Mouse (Mus musculus) urinary bladder, postnatal 4 days (tissue): ENCODE results near the gene Smarca2.

Source experiments
- DNase-seq, 2 experiments: peaks; one replicate each; pipeline ENCODE4 v3.0.0; 2021 to 2022; ENCODE audit warnings: low spot score in 2 of 2

The Smarca2 gene

DNA sequence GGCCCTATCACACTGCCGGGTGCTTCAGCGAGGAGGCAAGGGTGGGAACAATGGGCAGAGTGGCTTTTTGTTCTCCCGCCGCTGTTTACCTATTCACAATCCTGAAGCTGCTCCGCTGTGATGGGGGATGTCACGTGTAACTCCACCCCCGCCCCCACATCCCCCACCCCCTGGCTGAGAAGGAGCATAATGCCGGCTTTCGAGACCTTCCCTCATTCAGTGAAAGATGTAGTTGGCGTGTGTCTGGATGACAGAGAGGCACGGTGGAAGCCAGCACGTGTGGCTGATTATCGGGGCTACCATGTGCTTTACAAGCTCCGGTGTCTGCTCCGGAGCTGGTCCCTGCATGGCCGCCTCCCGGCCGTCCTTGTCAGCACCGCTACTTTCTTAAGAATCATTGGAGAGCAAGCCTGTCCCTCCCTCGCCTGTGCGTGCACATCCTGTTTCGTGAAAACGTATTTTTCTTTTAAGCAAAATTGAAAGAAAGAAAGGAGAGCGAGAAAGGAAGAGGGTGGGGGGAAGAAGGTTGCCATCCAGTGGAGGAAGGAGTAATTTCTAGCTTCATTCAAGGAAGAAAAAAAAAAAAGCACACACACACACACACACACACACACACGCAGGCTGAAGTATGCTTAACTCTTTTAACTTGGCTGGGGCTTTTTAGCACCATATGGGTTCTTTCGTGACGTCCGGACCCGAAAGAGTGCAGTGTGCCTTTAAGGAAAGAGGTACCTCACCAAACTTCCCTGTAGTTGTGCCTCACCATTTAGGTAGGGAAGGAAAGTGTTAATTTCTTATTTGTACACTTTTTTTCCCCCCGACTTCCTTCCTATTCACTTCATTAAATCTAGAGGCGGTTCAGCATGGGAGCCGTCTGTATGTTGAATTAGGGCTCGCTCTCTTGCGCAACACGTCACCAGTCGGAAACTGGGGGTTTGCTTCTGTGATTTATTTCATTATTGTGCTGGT, 143.0 kb downstream of the Smarca2 start:
- peak in 1 of 2 experiments; percentile 65 for DNase-seq

DNA sequence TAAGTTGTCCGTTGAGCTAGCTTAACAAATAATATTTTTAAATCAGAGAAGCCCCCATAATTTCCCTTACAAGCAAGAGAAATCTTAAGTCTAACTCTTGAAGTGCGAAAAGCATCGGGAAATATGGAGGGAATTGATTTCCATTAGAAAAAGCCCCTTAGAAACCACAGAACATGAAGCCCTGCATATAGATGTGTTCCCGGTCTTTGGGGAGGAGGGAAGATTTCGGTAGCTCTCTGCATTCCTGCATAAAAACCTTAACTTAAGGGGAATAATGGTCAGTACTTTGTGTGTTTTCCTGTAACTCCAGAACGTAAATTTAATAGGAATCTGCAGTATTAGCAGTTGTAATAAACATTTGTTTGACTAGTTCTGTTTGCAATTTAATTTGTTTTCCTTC, 143.8 kb downstream of the Smarca2 start:
- DNase-seq, result no peak

DNA sequence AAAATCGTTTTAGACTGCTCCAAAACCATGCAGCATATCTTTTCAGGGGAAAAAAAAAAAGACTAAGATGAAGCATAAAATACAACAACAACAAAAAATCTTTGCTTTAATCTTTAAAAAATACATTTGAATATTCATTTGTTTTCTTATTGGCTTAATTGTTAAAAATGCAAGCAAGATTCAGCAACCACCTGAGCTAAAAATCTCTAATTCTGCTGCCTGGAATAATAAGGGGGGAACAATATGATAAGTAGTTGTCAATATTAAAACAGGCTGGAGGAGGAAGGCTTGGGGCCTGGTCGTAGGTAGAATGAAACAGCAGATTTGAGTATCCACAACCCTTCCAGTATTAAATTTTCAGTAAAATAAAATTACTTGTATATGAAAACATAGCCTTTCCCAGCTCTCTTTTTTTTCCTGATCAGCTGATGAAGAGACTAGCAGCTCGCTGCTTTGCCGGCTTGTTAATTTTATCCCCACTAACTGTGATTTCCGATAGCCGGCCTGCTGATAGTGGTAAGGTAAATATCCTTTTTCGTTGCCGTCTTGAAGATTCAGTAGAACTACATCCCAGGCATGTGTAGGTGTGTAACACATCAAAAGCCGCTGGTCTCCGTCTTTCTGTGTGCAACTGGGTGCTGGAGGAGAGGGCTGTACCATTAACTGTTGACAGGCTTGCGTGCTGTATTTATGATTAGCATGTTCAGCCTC, 144.7 kb downstream of the Smarca2 start:
- DNase-seq, result no peak

DNA sequence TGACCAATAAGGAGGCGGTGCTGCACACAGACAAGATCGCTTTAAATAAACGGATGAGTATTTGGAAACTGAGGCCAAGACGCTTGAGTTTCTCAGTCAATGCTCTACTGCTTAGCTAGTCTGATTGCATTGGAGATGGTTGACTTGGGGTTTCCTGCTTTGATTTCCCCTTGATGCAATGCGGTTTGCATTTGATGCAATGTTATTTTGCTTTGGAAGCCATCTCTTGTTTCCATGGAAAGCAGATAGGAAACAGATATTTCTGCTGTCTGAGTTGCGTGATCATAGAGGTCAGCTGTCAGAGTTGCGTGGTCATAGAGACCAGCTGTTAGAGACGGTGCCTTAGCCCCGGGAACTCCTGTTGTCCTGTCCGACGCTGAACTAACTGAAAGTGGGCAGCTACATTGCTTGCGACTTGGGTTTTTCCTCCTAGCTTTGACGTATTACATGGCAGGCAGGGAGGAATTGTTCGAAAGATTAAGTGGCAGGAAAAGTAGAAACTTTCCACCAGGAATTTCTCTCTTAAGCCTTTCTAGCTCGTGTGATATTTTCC, 147.8 kb downstream of the Smarca2 start:
- no peak for DNase-seq

DNA sequence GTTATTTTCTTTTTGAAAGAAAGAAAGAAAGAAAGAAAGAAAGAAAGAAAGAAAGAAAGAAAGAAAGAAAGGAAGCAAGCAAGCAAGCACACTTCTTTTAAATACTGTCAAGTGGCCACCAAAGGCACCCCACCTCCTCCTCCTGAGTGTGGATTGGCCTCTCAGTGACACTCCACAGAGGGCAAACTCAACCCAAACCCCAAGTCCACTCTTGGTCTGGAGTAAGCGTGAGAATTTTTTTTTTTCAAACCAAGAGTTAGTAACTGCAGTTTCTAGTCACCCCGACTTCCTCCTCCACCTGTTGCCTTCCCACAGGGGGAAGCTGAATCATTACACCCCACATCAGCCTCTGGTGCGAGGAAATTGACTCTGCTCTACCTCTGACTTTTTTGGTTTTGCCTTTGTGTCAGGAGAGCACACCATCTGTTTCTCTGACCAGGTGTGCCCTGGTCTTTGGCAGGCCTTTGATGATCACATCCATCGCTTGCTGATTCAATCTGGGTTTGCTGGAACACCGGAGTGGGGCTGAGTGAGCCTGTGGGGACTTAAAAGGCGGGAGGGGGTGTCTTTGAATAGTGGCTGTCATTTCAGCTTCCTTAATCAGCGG, 148.5 kb downstream of the Smarca2 start:
- no peak for DNase-seq

DNA sequence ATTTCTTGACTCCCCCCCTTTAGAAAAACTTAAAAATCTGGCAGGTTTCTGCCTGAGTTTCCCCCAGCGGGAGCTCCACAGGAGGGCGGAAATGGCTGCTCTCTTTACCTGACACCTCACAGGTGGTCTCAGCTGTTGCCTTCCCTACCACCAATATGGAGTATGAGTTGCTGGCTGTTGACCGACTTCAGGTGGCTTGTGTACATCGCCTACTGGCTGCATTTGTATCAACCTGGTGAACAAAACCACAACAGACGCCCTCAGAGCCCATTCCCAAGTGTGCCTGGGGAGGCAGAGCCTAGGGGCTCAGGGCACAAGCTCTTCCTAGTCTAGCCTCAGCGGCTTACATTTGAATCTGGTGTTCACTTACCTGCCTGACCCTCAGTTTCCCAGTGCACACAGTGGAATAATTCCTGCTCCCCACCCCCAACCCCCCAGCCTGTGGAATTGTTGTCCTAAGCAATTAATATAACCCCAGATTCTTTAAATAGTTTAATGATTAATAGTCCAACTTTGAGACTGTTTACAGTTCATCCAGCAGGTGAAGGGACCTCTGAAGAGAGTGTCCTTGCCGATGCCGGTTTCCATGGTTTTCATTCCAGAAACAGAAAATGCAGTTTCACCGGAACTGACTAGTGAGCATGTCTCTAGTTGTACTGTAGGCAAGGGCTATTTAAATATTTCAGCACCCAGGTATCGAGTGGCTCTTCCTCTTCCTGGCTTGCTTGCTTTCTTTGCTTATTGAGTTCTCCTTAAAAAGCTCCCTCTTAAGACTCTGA, 149.4 kb downstream of the Smarca2 start:
- no peak for DNase-seq

DNA sequence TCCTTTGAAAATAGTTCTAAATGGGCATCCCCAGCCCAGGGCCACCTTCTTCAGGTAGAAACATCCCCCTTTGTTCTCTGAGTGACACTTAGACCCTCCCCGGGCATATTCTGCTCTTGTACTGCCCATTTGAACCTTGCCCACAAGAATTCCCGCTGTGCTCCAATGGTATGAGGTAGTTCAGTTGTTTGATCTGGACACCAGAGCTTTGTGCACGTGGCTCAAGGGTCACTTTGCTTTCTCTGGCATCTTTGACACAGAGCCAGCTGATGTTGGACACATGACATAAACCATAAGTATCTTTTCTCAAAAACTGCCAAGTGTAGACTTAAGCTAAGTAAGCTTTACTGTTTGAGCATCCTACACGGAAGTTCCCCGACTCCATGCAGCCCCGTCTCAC, 151.1 kb downstream of the Smarca2 start:
- DNase-seq, result no peak

DNA sequence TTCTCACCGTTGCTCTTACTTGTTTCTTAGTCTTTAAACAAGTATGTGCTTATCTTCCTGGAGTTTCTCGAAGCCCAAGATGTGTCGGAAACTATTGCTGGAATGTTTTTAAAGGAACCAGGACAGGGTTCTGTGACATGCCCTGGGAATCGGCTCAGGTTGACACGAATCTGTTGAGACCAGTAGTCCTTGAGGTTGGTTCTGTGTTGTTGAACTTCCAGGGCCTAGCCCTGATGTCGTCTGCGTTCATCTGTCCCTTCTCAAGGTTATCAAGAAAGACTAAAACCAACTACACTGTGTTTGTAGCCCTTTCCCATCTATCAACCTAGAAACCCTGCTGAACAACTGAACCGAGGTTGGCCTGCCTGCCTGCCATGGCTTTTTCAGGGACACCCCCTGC, 151.5 kb downstream of the Smarca2 start:
- no peak for DNase-seq

DNA sequence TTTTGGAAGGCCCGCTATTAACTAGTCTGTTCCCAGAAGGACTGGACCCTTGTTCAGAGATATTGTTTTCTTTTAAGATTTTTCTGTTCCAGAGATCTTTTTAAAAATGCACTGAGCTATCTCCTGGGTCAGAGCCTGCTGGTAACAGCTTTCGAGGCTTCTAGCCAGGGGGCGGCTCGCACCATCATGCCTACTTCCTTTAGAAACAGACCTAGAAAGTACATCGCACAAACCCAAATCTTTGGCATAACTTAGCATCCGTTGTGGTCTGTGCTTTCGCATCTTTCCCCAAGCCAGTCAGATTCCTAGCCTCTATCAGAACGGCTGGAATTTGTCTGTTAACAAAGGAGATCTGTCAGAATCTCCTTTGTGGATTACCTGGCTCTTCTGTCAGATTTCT, 153.3 kb downstream of the Smarca2 start:
- no peak for DNase-seq

DNA sequence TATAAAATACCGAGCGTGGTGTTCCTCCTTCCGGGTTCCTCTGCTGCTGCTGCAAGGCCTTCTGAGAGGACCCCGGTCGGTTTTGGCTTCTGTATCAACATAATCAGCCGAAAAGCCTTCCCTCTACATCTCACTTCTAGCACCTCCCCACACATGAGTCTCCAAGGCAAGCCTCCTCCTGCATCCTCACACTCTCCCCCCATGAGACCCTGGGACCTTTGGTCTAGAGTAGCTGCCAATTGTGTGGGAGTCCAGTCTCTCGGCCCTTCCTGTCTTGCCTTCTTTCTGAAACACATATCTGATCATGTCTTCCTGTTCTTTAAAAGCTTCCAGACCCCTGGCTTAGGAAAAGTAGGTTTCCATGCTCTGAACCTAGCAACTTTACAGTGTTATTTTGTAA, 153.8 kb downstream of the Smarca2 start:
- no peak for DNase-seq

DNA sequence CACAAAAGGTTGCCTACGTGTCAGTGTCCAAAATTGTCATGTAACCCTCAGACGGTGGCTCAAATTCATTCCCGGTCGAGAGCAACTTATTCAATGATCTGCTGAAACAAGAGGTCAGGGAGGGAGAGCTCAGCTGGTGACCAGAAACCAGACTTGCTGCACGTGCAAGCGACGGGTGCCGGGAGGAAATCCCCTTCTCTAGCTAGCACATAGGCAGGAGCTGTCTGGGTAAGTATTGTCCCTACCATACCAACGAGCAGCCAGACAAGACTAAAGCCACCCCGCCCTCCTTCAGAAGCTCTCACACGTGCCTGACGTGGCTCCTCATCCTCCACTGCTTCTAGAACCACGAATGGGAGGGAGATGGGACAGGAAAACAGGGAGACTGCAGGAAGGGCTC, 154.4 kb downstream of the Smarca2 start:
- DNase-seq, result no peak

DNA sequence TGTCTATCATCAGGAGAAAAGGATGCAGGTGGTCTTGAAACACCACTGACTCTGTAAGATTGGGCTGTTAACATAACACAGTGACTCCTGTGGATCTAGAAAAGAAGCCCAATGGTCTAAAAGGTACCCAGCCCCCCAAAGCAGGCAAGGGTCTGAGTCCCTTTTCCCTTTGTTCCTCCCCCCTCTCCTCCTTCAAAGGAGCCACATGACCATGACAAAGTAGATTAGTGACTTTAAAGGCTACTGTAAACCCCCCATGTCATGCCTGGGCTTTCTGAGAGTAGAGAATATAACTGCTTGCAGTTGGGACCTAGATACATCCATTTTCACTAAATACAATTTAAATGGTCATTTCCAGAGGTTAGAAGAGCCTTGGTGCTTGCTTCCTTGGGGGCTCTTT, 156.4 kb downstream of the Smarca2 start:
- DNase-seq, result no peak

DNA sequence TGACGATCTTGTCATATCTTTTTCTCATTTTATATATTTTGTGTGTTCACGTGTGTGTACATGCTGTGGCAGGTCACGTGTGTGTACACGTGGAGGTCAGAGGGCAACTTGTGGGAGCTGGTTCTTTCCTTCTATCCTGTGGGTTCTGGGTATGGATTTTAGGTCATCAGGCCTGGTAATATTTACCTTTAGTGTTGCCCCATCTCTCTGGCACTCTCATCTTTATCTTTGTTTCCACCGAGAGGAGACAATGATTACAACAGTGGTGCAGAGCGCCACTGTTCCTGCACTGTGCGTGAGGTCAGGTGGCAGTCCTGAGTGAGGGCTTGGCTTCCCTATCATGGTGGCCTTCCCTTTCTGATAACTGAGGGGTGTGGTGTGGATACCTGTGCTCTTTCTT, 160.6 kb downstream of the Smarca2 start:
- DNase-seq, result no peak

DNA sequence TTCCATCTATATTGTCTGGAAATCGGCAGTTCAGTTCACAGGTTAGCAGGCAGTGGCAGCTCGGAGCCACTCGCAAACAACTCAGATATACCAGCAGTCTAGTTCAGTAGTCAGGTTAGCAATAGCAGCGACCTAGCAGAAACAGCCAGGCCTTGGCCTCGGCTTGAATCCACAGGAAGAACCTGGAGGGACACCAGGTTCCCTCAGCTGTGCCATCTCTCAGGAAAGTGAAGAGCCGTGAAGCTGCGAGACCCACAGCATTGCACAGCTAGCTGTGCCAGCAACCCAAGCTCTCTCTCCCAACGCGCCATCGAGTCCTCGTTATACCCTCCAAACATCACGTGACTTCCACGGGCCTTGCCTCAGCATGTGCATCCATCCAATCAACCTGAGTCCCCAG, 162.6 kb downstream of the Smarca2 start:
- DNase-seq, result no peak

DNA sequence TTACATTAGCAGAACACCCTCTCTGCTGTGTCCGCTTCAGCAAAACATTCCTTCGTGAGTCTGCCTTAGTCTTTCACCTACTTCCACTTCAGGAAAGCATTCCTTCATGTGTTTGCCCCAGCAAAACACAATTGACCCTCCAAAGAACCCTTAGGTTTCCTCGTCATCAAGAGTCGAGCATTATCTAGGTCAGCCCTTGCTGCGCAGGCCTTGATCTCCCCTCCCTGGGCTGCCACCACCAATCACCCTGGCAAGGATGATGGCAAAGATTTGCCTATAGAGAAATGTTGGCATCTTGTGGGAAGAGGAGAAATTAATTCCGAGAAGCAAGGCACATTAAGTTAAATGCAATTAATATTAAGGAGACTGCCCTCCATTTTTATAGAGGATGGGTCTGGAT, 163.1 kb downstream of the Smarca2 start:
- no peak for DNase-seq

DNA sequence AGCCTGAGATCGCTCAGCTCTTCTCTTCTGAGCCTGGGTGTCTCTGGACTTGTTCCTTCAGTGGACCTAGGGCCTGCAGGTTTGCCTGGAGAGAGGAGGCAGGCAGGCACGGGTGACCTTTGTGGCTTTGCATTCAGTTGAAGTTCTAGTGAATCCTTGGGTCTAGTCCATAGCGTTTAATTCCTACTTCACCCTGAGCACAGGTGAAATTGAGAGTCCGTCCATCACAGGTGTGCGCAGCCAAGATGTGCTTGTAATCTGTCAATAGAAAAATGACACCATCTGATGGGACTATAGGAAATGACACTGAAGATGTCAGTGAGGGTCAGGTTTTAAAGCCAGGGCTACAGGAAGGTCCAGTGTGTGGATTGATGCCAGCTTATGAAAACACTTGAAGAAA, 164.0 kb downstream of the Smarca2 start:
- no peak for DNase-seq

DNA sequence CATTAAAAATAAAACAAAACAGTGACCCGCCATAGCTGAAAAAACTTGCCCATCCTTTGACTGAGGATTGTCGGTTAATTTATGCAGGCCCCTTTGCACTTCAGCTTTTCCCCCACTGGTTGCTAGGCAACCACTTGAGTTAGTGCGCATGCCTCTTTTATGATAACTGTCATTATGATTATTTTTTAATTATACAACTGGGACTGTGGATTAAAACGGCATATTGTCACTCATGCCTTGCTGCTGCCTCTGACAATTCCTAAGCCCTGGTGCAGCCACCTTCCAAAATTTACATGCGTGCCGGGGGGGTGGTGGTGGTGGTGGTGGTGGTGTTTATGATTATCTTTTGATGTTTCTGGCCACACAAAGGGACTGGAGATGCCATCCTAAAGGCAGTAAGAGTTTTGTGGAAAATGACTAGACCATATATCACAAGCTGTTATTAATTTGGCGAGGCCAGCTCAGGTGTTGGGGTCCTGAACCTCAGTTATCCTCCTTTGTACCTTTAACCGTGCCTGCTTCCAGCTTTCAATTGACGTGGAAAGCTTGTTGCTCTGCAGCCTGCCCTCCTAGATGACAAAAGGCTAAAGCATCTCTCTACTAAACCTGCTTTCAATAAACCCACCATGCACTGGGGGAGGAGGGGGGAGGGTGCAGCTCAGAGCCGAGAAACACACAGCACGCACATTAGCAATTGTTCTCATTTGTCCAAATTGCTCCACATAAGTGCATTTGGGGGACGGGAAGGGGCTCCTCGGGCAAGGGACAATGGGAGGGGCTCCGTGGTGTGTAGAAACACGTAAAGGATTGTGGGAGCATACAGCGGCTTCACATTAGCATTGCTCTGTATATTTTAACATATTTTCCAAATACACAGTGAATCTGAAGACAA, 165.0 kb downstream of the Smarca2 start:
- no peak for DNase-seq

DNA sequence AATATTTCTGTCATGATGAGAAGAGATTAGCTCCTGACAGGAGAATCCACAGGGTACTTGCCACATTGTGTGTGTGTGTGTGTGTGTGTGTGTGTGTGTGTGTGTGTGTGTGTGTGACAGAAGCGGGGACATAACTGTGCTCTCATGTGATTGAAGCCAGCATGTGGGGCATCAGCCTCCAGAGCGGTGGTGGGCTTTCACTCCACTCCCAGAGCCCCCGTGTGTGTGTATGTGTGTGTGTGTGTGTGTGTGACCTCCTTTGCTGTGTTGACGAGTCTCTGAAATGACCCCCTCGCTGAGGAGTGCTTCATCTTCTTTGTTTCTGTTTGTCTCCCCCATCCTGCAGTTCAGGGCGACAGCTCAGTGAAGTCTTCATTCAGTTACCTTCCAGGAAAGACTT, 165.7 kb downstream of the Smarca2 start:
- no peak for DNase-seq

DNA sequence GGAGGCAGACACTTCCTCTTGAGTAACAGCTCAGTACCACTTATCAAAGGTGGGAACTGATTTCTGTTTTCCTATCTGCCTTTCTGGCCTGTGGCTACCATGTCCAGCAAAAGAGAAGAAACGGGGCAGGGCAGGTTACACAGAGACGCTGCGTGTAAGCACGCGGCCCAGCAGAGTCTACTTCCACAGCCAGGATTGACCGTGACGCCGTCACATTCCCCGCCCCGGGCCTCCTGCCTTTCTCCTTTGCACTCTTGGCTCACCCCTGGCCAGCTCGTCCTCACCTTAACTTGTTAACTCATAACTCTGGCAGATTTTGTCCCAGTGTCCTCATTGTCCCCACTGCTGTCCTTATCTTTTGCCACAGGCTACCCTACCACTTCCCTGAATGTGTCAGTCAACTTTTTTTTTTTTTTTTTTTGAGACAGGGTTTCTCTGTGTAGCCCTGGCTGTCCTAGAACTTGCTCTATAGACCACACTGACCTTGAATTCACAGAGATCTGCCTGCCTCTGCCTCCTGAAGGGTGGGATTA, 167.3 kb downstream of the Smarca2 start:
- no peak for DNase-seq
